Mouse (Mus musculus): ENCODE data around the gene Mrps33. TPM values are rescaled to one million over a fixed set of nuclear protein-coding genes. Genes with fewer than 3 reads are reported as not detected.

The Mrps33 gene
- polyA plus RNA-seq, 1 experiment from 2014 or later = 182 TPM

DNA sequence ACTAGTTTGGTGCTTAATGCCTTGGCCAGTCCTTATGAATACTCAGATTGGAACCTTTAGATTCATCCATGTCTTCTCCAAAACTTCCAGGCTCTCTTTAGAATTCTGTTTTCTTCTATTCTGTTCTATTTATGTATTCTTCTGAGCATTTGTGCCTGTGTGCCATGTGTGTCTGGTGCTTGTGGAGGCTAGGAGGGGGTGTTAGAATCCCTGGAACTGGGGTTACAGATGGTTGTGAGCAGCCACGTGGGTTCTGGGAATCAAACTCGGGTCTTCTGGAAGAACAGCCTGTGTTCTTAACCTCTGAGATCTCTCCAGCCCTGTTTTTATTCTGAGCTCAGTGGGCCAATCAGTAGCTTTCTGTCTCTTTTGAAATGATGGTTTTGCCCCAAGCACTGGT, 13.7 kb downstream of the Mrps33 start:
- Histone ChIP-seq H3K4me3 (no peak overlapping the region), H3K4me2 (no peak overlapping the region), H3K36me3 (peaks cover 15% of the 10 kb centered on the region), H3K27ac (replicated peaks) (no peak overlapping the region), H3K4me1 (replicated peaks) (no peaks in the 10 kb centered on the region), H3K9me3 (no peaks in the 10 kb centered on the region), H3K27me3 (no peaks in the 10 kb centered on the region), H3K9ac (no peak overlapping the region)
- ATAC-seq (ENCODE audit: low FRiP score, low read depth) = no peak
- WGBS = 75% methylated on average over 2 of the region's 2 CpGs

- H3K27me3 ChIP-seq = no peaks in the 10 kb centered on the region
- H3K9ac ChIP-seq = no peak overlapping the region
- no peaks in the 10 kb centered on the region for H3K9me3 ChIP-seq
- 80% methylated on average over 1 of the region's 1 CpGs for WGBS
- ATAC-seq (ENCODE audit: low FRiP score, low read depth) = no peak
- H3K27ac ChIP-seq (replicated peaks) = no peak overlapping the region
- H3K4me1 ChIP-seq (replicated peaks) = no peaks in the 10 kb centered on the region
- no peak overlapping the region for H3K4me2 ChIP-seq
- no peak overlapping the region for H3K4me3 ChIP-seq
- peaks cover 12% of the 10 kb centered on the region for H3K36me3 ChIP-seq
These were observed 14.6 kb downstream of the Mrps33 start for GRCm38 (mm10) chr6:39796150-39796549.

GRCm38 (mm10) chr6:39791806-39792205, 19.0 kb downstream of the Mrps33 start:
- 59% methylated on average over 5 of the region's 5 CpGs for WGBS

GRCm38 (mm10) chr6:39788408-39788807, 22.4 kb downstream of the Mrps33 start:
- H3K27ac ChIP-seq (replicated peaks) = no peak overlapping the region
- no peak overlapping the region for H3K4me2 ChIP-seq
- no peak overlapping the region for H3K4me3 ChIP-seq
- no peaks in the 10 kb centered on the region for H3K36me3 ChIP-seq
- H3K27me3 ChIP-seq = no peaks in the 10 kb centered on the region
- ATAC-seq (ENCODE audit: low FRiP score, low read depth) = no peak
- H3K9me3 ChIP-seq = no peaks in the 10 kb centered on the region
- no peak overlapping the region for H3K9ac ChIP-seq
- H3K4me1 ChIP-seq (replicated peaks) = peaks cover 7% of the 10 kb centered on the region; the same call in 1 of the 2 replicates

More at GRCm38 (mm10) chr6:39791806-39792205, 19.0 kb downstream of the Mrps33 start:
- Histone ChIP-seq H3K27ac (replicated peaks) (no peak overlapping the region), H3K4me3 (no peak overlapping the region), H3K4me2 (no peak overlapping the region), H3K4me1 (replicated peaks) (peaks cover 7% of the 10 kb centered on the region; the same call in 1 of the 2 replicates), H3K9ac (no peak overlapping the region), H3K36me3 (no peaks in the 10 kb centered on the region), H3K9me3 (no peaks in the 10 kb centered on the region), H3K27me3 (no peaks in the 10 kb centered on the region)
- no peak for ATAC-seq (ENCODE audit: low FRiP score, low read depth)

GRCm38 (mm10) chr6:39787783-39788182, 23.0 kb downstream of the Mrps33 start:
- no peaks in the 10 kb centered on the region for H3K9me3 ChIP-seq

DNA sequence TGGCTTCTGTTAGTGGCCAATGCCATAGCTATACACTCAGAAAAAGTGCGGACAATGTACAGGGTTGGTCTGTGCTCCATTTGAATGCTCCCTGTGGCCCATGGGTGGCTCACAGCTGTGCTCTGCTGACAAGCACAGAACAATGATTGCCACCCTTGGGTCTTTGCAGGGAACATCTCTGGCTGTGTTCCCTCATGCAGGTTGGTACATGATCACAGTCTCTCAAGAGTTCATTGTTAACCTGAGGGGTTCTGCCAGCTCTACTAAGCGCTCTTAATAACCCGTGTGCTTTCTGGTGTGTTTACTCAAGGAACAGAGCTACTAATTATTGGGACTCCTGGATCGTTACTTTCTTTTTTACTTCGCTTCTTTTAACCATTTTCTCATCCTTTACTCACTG, 24.8 kb downstream of the Mrps33 start:
- Histone ChIP-seq H3K4me2 (no peak overlapping the region), H3K4me3 (no peak overlapping the region), H3K36me3 (no peaks in the 10 kb centered on the region), H3K27me3 (no peaks in the 10 kb centered on the region), H3K9ac (no peak overlapping the region), H3K27ac (replicated peaks) (no peak overlapping the region), H3K9me3 (no peaks in the 10 kb centered on the region), H3K4me1 (replicated peaks) (peaks cover 15% of the 10 kb centered on the region)
- 82% methylated on average over 5 of the region's 5 CpGs for WGBS
- ATAC-seq (ENCODE audit: low FRiP score, low read depth) = no peak

More at GRCm38 (mm10) chr6:39787783-39788182, 23.0 kb downstream of the Mrps33 start:
- 8% methylated on average over 9 of the region's 9 CpGs for WGBS
- Histone ChIP-seq H3K36me3 (no peaks in the 10 kb centered on the region), H3K27ac (replicated peaks) (no peak overlapping the region), H3K4me1 (replicated peaks) (peaks cover 7% of the 10 kb centered on the region; the same call in 1 of the 2 replicates), H3K9ac (no peak overlapping the region), H3K27me3 (no peaks in the 10 kb centered on the region), H3K4me3 (no peak overlapping the region), H3K4me2 (0 out of 2 replicates have a peak overlapping the region, but pooled peaks have one; percentile 6)
- ATAC-seq (ENCODE audit: low FRiP score, low read depth) = peak; percentile 45; the same call in 1 of the 2 replicates

DNA sequence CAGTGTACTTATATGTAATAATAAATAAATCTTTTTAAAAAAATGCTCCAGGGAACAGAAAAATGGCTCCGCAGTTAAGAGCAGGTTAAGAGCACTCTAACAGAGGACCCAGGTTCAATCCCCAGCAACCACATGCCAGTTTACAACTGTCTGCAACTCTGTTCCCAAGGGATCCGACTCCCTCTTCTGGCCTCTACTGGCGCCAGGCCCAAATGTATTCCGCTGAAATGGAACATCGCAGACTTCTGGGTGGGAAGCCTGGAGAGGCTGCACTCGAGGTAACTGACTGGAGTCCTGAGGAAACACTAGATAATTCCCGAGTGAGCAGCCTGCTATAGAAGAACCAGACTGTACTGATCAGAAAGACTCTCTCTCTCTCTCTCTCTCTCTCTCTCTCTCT, 27.3 kb downstream of the Mrps33 start:
- Histone ChIP-seq H3K27ac (replicated peaks) (no peak overlapping the region), H3K9ac (no peak overlapping the region), H3K36me3 (no peaks in the 10 kb centered on the region), H3K4me1 (replicated peaks) (peaks cover 18% of the 10 kb centered on the region), H3K9me3 (no peaks in the 10 kb centered on the region), H3K4me3 (no peak overlapping the region), H3K27me3 (no peaks in the 10 kb centered on the region), H3K4me2 (no peak overlapping the region)
- 66% methylated on average over 7 of the region's 7 CpGs for WGBS
- no peak for ATAC-seq (ENCODE audit: low FRiP score, low read depth)

DNA sequence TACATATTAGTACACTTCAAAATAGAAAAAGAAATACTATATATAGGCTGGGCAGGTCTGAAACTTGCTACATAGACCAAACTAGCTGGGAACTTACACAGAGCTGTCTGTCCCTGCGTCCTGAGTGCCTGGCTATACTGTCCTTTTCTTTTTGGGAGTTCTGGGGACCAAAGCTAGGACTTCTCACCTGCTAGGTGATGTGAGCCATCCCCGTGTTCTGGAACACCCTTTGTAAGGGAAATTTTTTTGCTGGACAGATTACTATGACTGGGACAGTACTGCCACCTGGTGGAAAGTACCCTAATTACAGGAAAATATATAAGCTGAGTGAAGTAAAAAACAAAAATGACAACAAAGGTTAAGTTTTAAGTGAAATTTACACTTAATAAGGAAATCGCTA, 28.2 kb downstream of the Mrps33 start:
- Histone ChIP-seq H3K4me2 (no peak overlapping the region), H3K4me1 (replicated peaks) (peaks cover 13% of the 10 kb centered on the region), H3K9me3 (no peaks in the 10 kb centered on the region), H3K36me3 (no peaks in the 10 kb centered on the region), H3K9ac (no peak overlapping the region), H3K27me3 (no peaks in the 10 kb centered on the region), H3K27ac (replicated peaks) (no peak overlapping the region), H3K4me3 (no peak overlapping the region)
- WGBS = 32% methylated on average over 3 of the region's 3 CpGs
- ATAC-seq (ENCODE audit: low FRiP score, low read depth) = no peak

GRCm38 (mm10) chr6:39781766-39782530, 28.8 kb downstream of the Mrps33 start:
- H3K4me3 ChIP-seq = no peak overlapping the region
- H3K27ac ChIP-seq (replicated peaks) = no peak overlapping the region
- H3K4me1 ChIP-seq (replicated peaks) = peaks cover 11% of the 10 kb centered on the region
- no peaks in the 10 kb centered on the region for H3K27me3 ChIP-seq
- H3K9me3 ChIP-seq = no peaks in the 10 kb centered on the region
- 61% methylated on average over 17 of the region's 17 CpGs for WGBS
- no peak for ATAC-seq (ENCODE audit: low FRiP score, low read depth)
- H3K4me2 ChIP-seq = peak overlapping the region; percentile 48
- no peak overlapping the region for H3K9ac ChIP-seq
- H3K36me3 ChIP-seq = no peaks in the 10 kb centered on the region

- Histone ChIP-seq H3K27me3 (no peaks in the 10 kb centered on the region), H3K9ac (no peak overlapping the region)
These were observed 29.7 kb downstream of the Mrps33 start for GRCm38 (mm10) chr6:39780857-39781666.

DNA sequence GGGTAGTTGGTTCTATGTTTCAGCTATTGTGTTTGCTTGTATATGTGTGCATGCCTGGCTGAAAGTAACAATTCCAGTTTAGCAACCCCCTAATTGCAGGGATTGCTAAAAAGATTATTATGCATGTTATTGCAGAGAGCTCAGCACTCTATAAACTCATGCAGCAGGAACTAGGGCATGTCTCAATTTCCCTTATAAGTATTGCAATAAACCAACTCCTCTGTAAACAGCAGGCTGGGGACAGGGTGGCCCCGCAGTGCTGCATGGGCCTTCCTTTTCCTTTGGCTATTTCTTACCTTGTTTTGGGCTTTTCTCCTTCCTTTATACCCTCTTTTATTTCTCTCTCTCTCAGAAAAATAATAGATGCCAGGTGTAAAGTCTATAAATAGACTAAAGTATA, 32.3 kb downstream of the Mrps33 start:
- Histone ChIP-seq H3K4me3 (no peak overlapping the region), H3K4me1 (replicated peaks) (peaks cover 11% of the 10 kb centered on the region), H3K4me2 (no peak overlapping the region), H3K27me3 (no peaks in the 10 kb centered on the region), H3K9ac (no peak overlapping the region), H3K36me3 (no peaks in the 10 kb centered on the region), H3K27ac (replicated peaks) (no peak overlapping the region), H3K9me3 (no peaks in the 10 kb centered on the region)
- ATAC-seq (ENCODE audit: low FRiP score, low read depth) = no peak
- 93% methylated on average over 1 of the region's 1 CpGs for WGBS

More at GRCm38 (mm10) chr6:39780857-39781666, 29.7 kb downstream of the Mrps33 start:
- Histone ChIP-seq H3K4me3 (peak overlapping the region; percentile 12), H3K27ac (replicated peaks) (no peak overlapping the region), H3K36me3 (no peaks in the 10 kb centered on the region), H3K4me2 (peak overlapping the region; percentile 48), H3K9me3 (no peaks in the 10 kb centered on the region), H3K4me1 (replicated peaks) (peaks cover 11% of the 10 kb centered on the region)
- 3% methylated on average over 18 of the region's 18 CpGs for WGBS
- no peak; the same call in 1 of the 2 replicates for ATAC-seq (ENCODE audit: low FRiP score, low read depth)

- Histone ChIP-seq H3K36me3 (no peaks in the 10 kb centered on the region), H3K9me3 (no peaks in the 10 kb centered on the region), H3K4me3 (no peak overlapping the region), H3K27me3 (no peaks in the 10 kb centered on the region), H3K4me2 (no peak overlapping the region), H3K27ac (replicated peaks) (no peak overlapping the region), H3K4me1 (replicated peaks) (peaks cover 7% of the 10 kb centered on the region), H3K9ac (no peak overlapping the region)
- 95% methylated on average over 6 of the region's 6 CpGs for WGBS
- no peak for ATAC-seq (ENCODE audit: low FRiP score, low read depth)
These were observed 34.5 kb downstream of the Mrps33 start for GRCm38 (mm10) chr6:39776275-39776674.
